Mouse (Mus musculus) limb, embryonic 10.5 days (tissue): ENCODE results near the gene Mfsd10. TPM values are rescaled to one million over a fixed set of nuclear protein-coding genes. Genes with fewer than 3 reads are reported as not detected.
"Not testable (repeated sequence)": the region's sequence is repeated elsewhere in the genome, so short reads cannot be mapped to it uniquely, and the experiment has no call there.

Experiments used
- DNase-seq: peaks from one replicate; pipeline ENCODE4 v3.0.0-alpha.2; 2017; ENCODE audit warnings: low spot score
- H3K27ac ChIP-seq: fragments of 300-500 bp; sonication (generic); 2 replicates; pipeline ENCODE4 v1.5.1; 2016; ENCODE audit warnings: mild to moderate bottlenecking
- H3K27me3 ChIP-seq: fragments of 300-500 bp; sonication (generic); 2 replicates; pipeline ENCODE4 v1.6.1; 2016; ENCODE audit warnings: low read depth, mild to moderate bottlenecking; ENCODE audit not compliant: poor library complexity, severe bottlenecking
- H3K36me3 ChIP-seq: fragments of 300-500 bp; sonication (generic); 2 replicates; pipeline ENCODE4 v1.6.1; 2016; ENCODE audit warnings: mild to moderate bottlenecking, moderate library complexity
- H3K4me1 ChIP-seq: fragments of 300-500 bp; sonication (generic); 2 replicates; pipeline ENCODE4 v1.6.1; 2016
- H3K4me3 ChIP-seq: fragments of 300-500 bp; sonication (generic); 2 replicates; pipeline ENCODE4 v1.5.1; 2016; ENCODE audit warnings: mild to moderate bottlenecking, moderate library complexity
- H3K9me3 ChIP-seq: fragments of 300-500 bp; sonication (generic); replicated peaks from 2 replicates; pipeline ENCODE4 v1.6.1; 2016; ENCODE audit warnings: mild to moderate bottlenecking
- WGBS: fragments of 180-500 bp; shearing (Covaris S2); methylation state at CpG from one replicate; pipeline ENCODE4 v1.1.7; 2016; 5-methylcytosine and 5-hydroxymethylcytosine counted together
- polyA plus RNA-seq: library from polyadenylated mRNA; unstranded; fragments of >200 nt; fragmentation: Nextera tagmentation; extraction: Ambion mirVana; gene quantifications from 2 replicates; pipeline ENCODE4 v1.2.1, GENCODE M21; 2016

Mfsd10 gene
- polyA plus RNA-seq, 1 experiment from 2014 or later = 105 TPM

- Histone ChIP-seq H3K36me3 (peaks cover 91% of the 10 kb centered on the region), H3K27ac (no peak overlapping the region), H3K4me1 (peaks cover 9% of the 10 kb centered on the region), H3K27me3 (no peaks in the 10 kb centered on the region), H3K4me3 (no peak overlapping the region), H3K9me3 (no peaks in the 10 kb centered on the region)
- DNase-seq = no peak
- WGBS = 88% methylated on average over 3 of the region's 3 CpGs
These were observed 5.0 kb upstream of the Mfsd10 start for GRCm38 (mm10) chr5:34641991-34642390.

DNA sequence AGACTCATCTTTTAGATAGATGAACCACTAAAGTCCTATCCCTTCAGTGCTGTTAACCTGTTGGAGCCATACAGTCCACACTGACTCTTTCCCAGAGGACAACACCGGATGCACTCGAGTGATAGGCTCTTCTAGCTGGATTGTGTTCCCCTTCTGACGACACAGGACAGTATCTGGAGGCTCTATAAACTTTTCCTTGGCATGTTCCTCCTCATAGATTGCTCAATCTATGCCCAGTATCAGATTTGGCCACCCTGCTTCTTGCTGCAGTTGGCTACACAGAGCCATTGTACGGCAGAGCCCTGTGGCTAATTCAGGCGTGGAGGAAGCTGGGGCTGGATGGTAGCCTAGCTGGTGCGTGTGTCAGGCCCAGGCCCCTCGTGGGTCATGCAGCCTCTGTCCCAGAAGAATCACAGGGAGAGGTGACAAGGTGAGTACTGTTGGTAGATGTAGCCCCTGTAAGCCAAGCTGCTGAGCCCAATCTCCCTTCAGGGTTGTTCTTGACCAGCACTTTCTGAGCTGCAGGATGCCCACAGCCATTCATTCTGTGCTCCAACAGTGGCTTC lies 662 bp upstream of the Mfsd10 start:
- Histone ChIP-seq H3K27ac (peak overlapping the region; percentile 90), H3K4me1 (peaks cover 31% of the 10 kb centered on the region), H3K4me3 (peak overlapping the region; percentile 71), H3K36me3 (peaks cover 81% of the 10 kb centered on the region), H3K27me3 (no peaks in the 10 kb centered on the region), H3K9me3 (no peaks in the 10 kb centered on the region)
- no peak for DNase-seq
- WGBS = 83% methylated on average over 7 of the region's 7 CpGs

DNA sequence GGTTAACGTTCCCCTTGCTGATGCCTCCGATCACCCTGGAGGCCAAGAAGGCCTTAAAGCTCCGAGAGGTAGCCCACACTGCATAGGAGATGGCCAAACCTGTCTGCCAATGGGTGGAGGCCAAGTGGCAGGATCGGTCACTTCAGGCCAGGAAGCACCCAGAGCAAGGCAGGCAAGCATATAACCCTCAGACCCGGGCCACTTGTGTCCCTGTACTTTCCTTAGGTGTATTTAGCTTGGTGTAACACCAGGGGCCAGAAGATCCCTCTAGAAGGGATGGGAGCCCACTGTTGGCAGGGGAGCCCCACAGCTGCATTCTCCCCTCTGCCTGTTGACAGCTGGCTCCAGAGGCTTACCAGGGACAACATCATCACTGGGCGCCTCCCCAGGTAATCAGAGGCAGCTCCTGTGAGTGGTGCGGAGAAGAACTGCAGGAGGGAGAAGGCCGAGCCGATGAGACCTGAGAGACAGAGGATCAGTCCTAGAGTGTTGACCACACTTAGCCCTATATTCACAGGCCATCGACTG lies 1.3 kb downstream of the Mfsd10 start:
- Histone ChIP-seq H3K9me3 (no peaks in the 10 kb centered on the region), H3K4me1 (peaks cover 31% of the 10 kb centered on the region), H3K36me3 (peaks cover 86% of the 10 kb centered on the region), H3K4me3 (peak overlapping the region; percentile 71), H3K27ac (peak overlapping the region; percentile 90), H3K27me3 (no peaks in the 10 kb centered on the region)
- DNase-seq = peak; percentile 33
- WGBS = 65% methylated on average over 10 of the region's 10 CpGs

GRCm38 (mm10) chr5:34634746-34635400 lies 2.1 kb downstream of the Mfsd10 start:
- peak overlapping the region; percentile 7; the same call in 1 of the 2 replicates for H3K4me3 ChIP-seq
- H3K4me1 ChIP-seq = peaks cover 31% of the 10 kb centered on the region
- 0 out of 2 replicates have a peak overlapping the region, but pooled peaks have one; percentile 3 for H3K27ac ChIP-seq
- no peaks in the 10 kb centered on the region for H3K27me3 ChIP-seq
- H3K9me3 ChIP-seq = no peaks in the 10 kb centered on the region
- 95% methylated on average over 13 of the region's 13 CpGs for WGBS
- peaks cover 86% of the 10 kb centered on the region for H3K36me3 ChIP-seq
- no peak for DNase-seq

DNA sequence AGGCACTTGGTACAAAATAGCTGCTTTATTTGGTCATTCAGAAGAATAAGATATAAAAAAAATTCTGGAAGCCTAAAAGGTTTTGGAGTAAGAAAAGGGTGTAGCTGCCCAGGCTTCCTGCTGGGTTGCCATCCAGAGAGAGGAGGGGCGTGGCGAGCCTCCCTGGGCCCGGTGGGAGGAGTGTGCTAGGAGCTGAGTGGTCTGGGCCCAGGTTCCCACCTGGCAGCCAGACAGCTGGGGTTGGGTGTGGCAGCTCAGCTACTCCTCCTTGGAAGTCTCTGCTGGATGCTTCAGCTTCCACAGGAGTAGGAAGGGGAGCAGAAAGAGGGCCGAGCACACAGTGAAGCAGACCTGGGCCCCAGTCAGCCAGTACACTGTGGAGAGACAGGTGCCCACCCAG lies 3.4 kb downstream of the Mfsd10 start:
- WGBS = 62% methylated on average over 4 of the region's 4 CpGs
- no peaks in the 10 kb centered on the region for H3K27me3 ChIP-seq
- H3K4me1 ChIP-seq = peaks cover 31% of the 10 kb centered on the region
- H3K36me3 ChIP-seq = peaks cover 86% of the 10 kb centered on the region
- H3K9me3 ChIP-seq = no peaks in the 10 kb centered on the region
- no peak for DNase-seq
- no peak overlapping the region for H3K4me3 ChIP-seq
- H3K27ac ChIP-seq = no peak overlapping the region

- Histone ChIP-seq H3K27ac (no peak overlapping the region), H3K9me3 (no peaks in the 10 kb centered on the region), H3K27me3 (no peaks in the 10 kb centered on the region), H3K4me3 (no peak overlapping the region), H3K36me3 (peaks cover 86% of the 10 kb centered on the region), H3K4me1 (peaks cover 31% of the 10 kb centered on the region)
- DNase-seq = no peak
- WGBS = 94% methylated on average over 2 of the region's 2 CpGs
These were observed 4.0 kb downstream of the Mfsd10 start for GRCm38 (mm10) chr5:34632996-34633395.

DNA sequence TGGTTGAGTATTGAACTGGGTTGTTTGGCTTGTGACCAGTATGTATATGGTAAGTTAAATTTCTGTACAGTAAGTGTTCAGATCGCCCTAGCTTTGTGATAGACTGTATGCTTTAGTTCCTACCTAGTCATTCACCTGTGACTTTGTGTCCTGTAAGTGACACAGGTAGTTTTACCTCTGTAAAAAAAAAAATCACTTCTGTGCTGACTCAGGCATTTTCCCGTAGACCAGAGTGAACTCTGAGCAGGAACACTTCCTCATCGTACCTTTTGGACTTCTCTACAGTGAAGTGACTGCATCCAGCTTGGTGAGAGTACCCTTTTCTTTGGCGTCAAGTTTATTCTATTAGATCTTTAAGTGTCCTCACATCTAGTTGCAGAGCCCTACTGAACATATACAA lies 27.0 kb downstream of the Mfsd10 start:
- WGBS = 89% methylated on average over 4 of the region's 4 CpGs
- Histone ChIP-seq H3K27ac (no peak overlapping the region), H3K36me3 (peaks cover 83% of the 10 kb centered on the region), H3K9me3 (no peaks in the 10 kb centered on the region), H3K27me3 (no peaks in the 10 kb centered on the region), H3K4me3 (no peak overlapping the region), H3K4me1 (no peaks in the 10 kb centered on the region)
- DNase-seq = no peak

GRCm38 (mm10) chr5:34608226-34608625 lies 28.8 kb downstream of the Mfsd10 start:
- WGBS = 84% methylated on average over 3 of the region's 3 CpGs
- no peaks in the 10 kb centered on the region for H3K9me3 ChIP-seq
- H3K4me1 ChIP-seq = no peaks in the 10 kb centered on the region
- no peak overlapping the region for H3K4me3 ChIP-seq
- H3K36me3 ChIP-seq = peaks cover 72% of the 10 kb centered on the region
- H3K27me3 ChIP-seq = no peaks in the 10 kb centered on the region
- no peak overlapping the region for H3K27ac ChIP-seq
- DNase-seq = no peak

- Histone ChIP-seq H3K27ac (no peak overlapping the region), H3K4me3 (no peak overlapping the region), H3K27me3 (no peaks in the 10 kb centered on the region), H3K9me3 (no peaks in the 10 kb centered on the region), H3K4me1 (no peaks in the 10 kb centered on the region), H3K36me3 (peaks cover 75% of the 10 kb centered on the region)
- 87% methylated on average over 8 of the region's 8 CpGs for WGBS
- DNase-seq = no peak
These were observed 29.7 kb downstream of the Mfsd10 start for GRCm38 (mm10) chr5:34607100-34607880.

GRCm38 (mm10) chr5:34604576-34604975 lies 32.4 kb downstream of the Mfsd10 start:
- H3K4me1 ChIP-seq = no peaks in the 10 kb centered on the region
- no peak overlapping the region for H3K27ac ChIP-seq
- peaks cover 70% of the 10 kb centered on the region for H3K36me3 ChIP-seq
- H3K27me3 ChIP-seq = no peaks in the 10 kb centered on the region
- no peak overlapping the region for H3K4me3 ChIP-seq
- H3K9me3 ChIP-seq = no peaks in the 10 kb centered on the region
- no peak for DNase-seq
- WGBS = 96% methylated on average over 5 of the region's 5 CpGs

GRCm38 (mm10) chr5:34593202-34593727 lies 43.7 kb downstream of the Mfsd10 start:
- Histone ChIP-seq H3K4me3 (no peak overlapping the region), H3K27me3 (no peaks in the 10 kb centered on the region), H3K27ac (no peak overlapping the region), H3K36me3 (peaks cover 19% of the 10 kb centered on the region), H3K4me1 (peaks cover 9% of the 10 kb centered on the region), H3K9me3 (no peaks in the 10 kb centered on the region)
- DNase-seq = no peak
- WGBS = 96% methylated on average over 9 of the region's 9 CpGs

DNA sequence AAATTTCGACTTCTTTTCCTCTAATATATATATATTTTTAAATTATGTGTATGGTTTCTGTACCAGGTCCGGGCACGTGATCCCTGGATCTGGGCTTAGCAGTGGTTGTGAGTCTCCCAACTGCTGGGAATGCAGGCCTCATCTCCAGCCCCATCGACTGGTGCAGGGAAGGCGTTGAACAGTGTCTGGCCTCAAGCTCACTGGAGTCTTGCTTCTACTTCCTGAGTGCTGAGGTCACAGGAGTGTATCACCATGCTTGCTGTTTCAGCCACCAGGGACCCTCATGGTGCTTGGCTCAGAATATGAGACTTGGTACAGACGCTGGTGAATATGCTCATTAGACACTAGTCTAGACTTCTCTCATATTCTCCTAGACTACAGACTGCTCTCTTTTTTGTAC lies 44.3 kb downstream of the Mfsd10 start:
- H3K9me3 ChIP-seq = no peaks in the 10 kb centered on the region
- no peak overlapping the region for H3K4me3 ChIP-seq
- peaks cover 13% of the 10 kb centered on the region for H3K36me3 ChIP-seq
- 94% methylated on average over 6 of the region's 6 CpGs for WGBS
- H3K27me3 ChIP-seq = no peaks in the 10 kb centered on the region
- H3K27ac ChIP-seq = no peak overlapping the region
- peaks cover 9% of the 10 kb centered on the region for H3K4me1 ChIP-seq
- DNase-seq = no peak

- peaks cover 10% of the 10 kb centered on the region for H3K36me3 ChIP-seq
- DNase-seq, H3K9me3 ChIP-seq, H3K27me3 ChIP-seq, H3K27ac ChIP-seq, H3K4me3 ChIP-seq, H3K4me1 ChIP-seq: not testable (repeated sequence)
- WGBS = 86% methylated on average over 5 of the region's 5 CpGs
These were observed 44.8 kb downstream of the Mfsd10 start for GRCm38 (mm10) chr5:34592224-34592623.
